Mouse (Mus musculus): ENCODE results near the gene Pop7.

The Pop7 gene

GRCm38 (mm10) chr5:137501709-137502666 is at the start of gene Pop7:
Pop7 (minus strand) TSS chr5:137502518.
- peak; percentile 99 to 100 for DNase-seq (ENCODE audit: low read depth in 1 of 2, low spot score in 2 of 2)

GRCm38 (mm10) chr5:137551119-137551518 is 48.8 kb upstream of the Pop7 start:
- no peak for DNase-seq (ENCODE audit: low read depth in 1 of 2, low spot score in 2 of 2)

- DNase-seq (ENCODE audit: low read depth in 1 of 2, low spot score in 2 of 2) = no peak
Observed at GRCm38 (mm10) chr5:137549840-137550239, 47.5 kb upstream of the Pop7 start.

GRCm38 (mm10) chr5:137545596-137545995 is 43.3 kb upstream of the Pop7 start:
- no peak for DNase-seq (ENCODE audit: low read depth in 1 of 2, low spot score in 2 of 2)

- no peak for DNase-seq (ENCODE audit: low read depth in 1 of 2, low spot score in 2 of 2)
Observed at GRCm38 (mm10) chr5:137544926-137545325, 42.6 kb upstream of the Pop7 start.

- no peak for DNase-seq (ENCODE audit: low read depth in 1 of 2, low spot score in 2 of 2)
Observed at GRCm38 (mm10) chr5:137541768-137542540, 39.6 kb upstream of the Pop7 start.

- DNase-seq (ENCODE audit: low read depth in 1 of 2, low spot score in 2 of 2) = no peak
Observed at GRCm38 (mm10) chr5:137540991-137541390, 38.7 kb upstream of the Pop7 start.

- no peak for DNase-seq (ENCODE audit: low read depth in 1 of 2, low spot score in 2 of 2)
Observed at GRCm38 (mm10) chr5:137539291-137539801, 37.0 kb upstream of the Pop7 start.

- no peak for DNase-seq (ENCODE audit: low read depth in 1 of 2, low spot score in 2 of 2)
Observed at GRCm38 (mm10) chr5:137537461-137537860, 35.1 kb upstream of the Pop7 start.

- DNase-seq (ENCODE audit: low read depth in 1 of 2, low spot score in 2 of 2) = no peak
Observed at GRCm38 (mm10) chr5:137535318-137535717, 33.0 kb upstream of the Pop7 start.

- no peak for DNase-seq (ENCODE audit: low read depth in 1 of 2, low spot score in 2 of 2)
Observed at GRCm38 (mm10) chr5:137534762-137535161, 32.4 kb upstream of the Pop7 start.

GRCm38 (mm10) chr5:137533117-137533827 is 31.0 kb upstream of the Pop7 start, which contains the start of the genes Epo and Gnb2:
Epo (minus strand) TSS chr5:137533242.
Gnb2 (minus strand) TSS chr5:137533510.
- peak; percentile 93 to 95 for DNase-seq (ENCODE audit: low read depth in 1 of 2, low spot score in 2 of 2)

- DNase-seq (ENCODE audit: low read depth in 1 of 2, low spot score in 2 of 2) = no peak
Observed at GRCm38 (mm10) chr5:137532808-137533116, 30.4 kb upstream of the Pop7 start.

GRCm38 (mm10) chr5:137532131-137532807 is 30.0 kb upstream of the Pop7 start:
- no peak for DNase-seq (ENCODE audit: low read depth in 1 of 2, low spot score in 2 of 2)

GRCm38 (mm10) chr5:137531414-137532130 is 29.3 kb upstream of the Pop7 start:
- peak in 1 of 2 experiments; percentile 25 for DNase-seq (ENCODE audit: low read depth in 1 of 2, low spot score in 2 of 2)

GRCm38 (mm10) chr5:137530588-137531413 is 28.5 kb upstream of the Pop7 start:
- DNase-seq (ENCODE audit: low read depth in 1 of 2, low spot score in 2 of 2) = peak in 1 of 2 experiments; percentile 24

GRCm38 (mm10) chr5:137530075-137530474 is 27.8 kb upstream of the Pop7 start:
- no peak for DNase-seq (ENCODE audit: low read depth in 1 of 2, low spot score in 2 of 2)

- no peak for DNase-seq (ENCODE audit: low read depth in 1 of 2, low spot score in 2 of 2)
Observed at GRCm38 (mm10) chr5:137529221-137529995, 27.1 kb upstream of the Pop7 start.

All from monocyte, adult 2 months (primary cell).